Mouse (Mus musculus) heart, embryonic 10.5 days (tissue): ENCODE data around the gene Sorcs1. TPM values are rescaled to one million over a fixed set of nuclear protein-coding genes. Genes with fewer than 3 reads are reported as not detected.

Source experiments
- DNase-seq: peaks from one replicate; pipeline ENCODE4 v3.0.0-alpha.2; 2017; ENCODE audit warnings: low spot score
- H3K27ac ChIP-seq: fragments of 300-500 bp; sonication (generic); 2 replicates; pipeline ENCODE4 v1.5.1; 2016; ENCODE audit warnings: mild to moderate bottlenecking
- H3K27me3 ChIP-seq: fragments of 300-500 bp; sonication (generic); 2 replicates; pipeline ENCODE4 v1.6.1; 2016; ENCODE audit warnings: mild to moderate bottlenecking; ENCODE audit not compliant: poor library complexity, insufficient read depth, severe bottlenecking
- H3K36me3 ChIP-seq: fragments of 300-500 bp; sonication (generic); 2 replicates; pipeline ENCODE4 v1.6.1; 2016; ENCODE audit warnings: mild to moderate bottlenecking, moderate library complexity
- H3K4me1 ChIP-seq: fragments of 300-500 bp; sonication (generic); 2 replicates; pipeline ENCODE4 v1.6.1; 2016; ENCODE audit warnings: mild to moderate bottlenecking
- H3K4me3 ChIP-seq: fragments of 300-500 bp; sonication (generic); 2 replicates; pipeline ENCODE4 v1.5.1; 2016; ENCODE audit warnings: mild to moderate bottlenecking, moderate library complexity
- H3K9me3 ChIP-seq: fragments of 300-500 bp; sonication (generic); 2 replicates; pipeline ENCODE4 v1.6.1; 2016; ENCODE audit warnings: mild to moderate bottlenecking, moderate library complexity
- WGBS: fragments of 180-500 bp; shearing (Covaris S2); methylation state at CpG from one replicate; pipeline ENCODE4 v1.1.7; 2016; 5-methylcytosine and 5-hydroxymethylcytosine counted together
- microRNA-seq: library from miRNA; unstranded; fragments of <30 nt; microRNA quantifications from one replicate; pipeline ENCODE4, GENCODE M21; 2017
- polyA plus RNA-seq: library from polyadenylated mRNA; unstranded; fragments of >200 nt; fragmentation: Nextera tagmentation; extraction: Ambion mirVana; gene quantifications from 2 replicates; pipeline ENCODE4 v1.2.1, GENCODE M21; 2016

Sorcs1 gene
- polyA plus RNA-seq, 1 experiment from 2014 or later = 2.3 TPM

DNA sequence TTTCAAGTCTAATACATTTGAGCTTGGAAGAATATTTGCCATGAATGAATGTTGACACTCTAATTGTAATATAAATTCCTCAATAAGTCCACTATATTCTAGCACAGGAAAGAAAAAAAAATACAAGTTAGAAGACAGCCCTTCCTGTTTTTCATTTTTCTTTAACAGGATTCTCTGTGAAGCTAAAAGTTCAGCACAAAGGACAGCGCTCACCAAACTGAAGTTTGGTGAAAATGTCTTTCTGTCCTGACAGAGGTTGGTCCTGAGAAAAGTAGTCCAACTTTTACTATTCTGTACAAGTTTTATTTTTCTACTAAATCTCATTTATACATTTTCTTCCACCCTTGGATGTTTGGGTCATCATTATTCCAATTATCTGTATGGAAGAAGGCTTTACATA is 543.8 kb downstream of the Sorcs1 start:
- Histone ChIP-seq H3K9me3 (no peaks in the 10 kb centered on the region), H3K27ac (no peak overlapping the region), H3K4me1 (no peaks in the 10 kb centered on the region), H3K36me3 (no peaks in the 10 kb centered on the region), H3K27me3 (no peaks in the 10 kb centered on the region), H3K4me3 (no peak overlapping the region)
- DNase-seq = no peak
- 63% methylated on average over 1 of the region's 1 CpGs for WGBS

- Histone ChIP-seq H3K4me1 (no peaks in the 10 kb centered on the region), H3K9me3 (no peaks in the 10 kb centered on the region), H3K27ac (no peak overlapping the region), H3K27me3 (no peaks in the 10 kb centered on the region), H3K36me3 (no peaks in the 10 kb centered on the region), H3K4me3 (no peak overlapping the region)
- WGBS = 80% methylated on average over 4 of the region's 4 CpGs
- DNase-seq = no peak
Measured at GRCm38 (mm10) chr19:50105842-50106585, 572.4 kb downstream of the Sorcs1 start.

Small RNA genes lying within 50 kb of the gene (microRNA-seq; reads per million reads assigned to microRNA genes)
- gene Gm27749 = not detected
